Comparison of ENCODE assay signal across 8 mouse cellular contexts in genomic region chr17:73803521-73804184, GRCm38 (mm10). TPM values are rescaled to one million over a fixed set of nuclear protein-coding genes. Genes with fewer than 3 reads are reported as not detected.
DNase-seq lines count a peak whose midpoint lies in the region; ATAC-seq and TF ChIP-seq lines count a peak whose summit lies in the region.

TSS of gene Ehd3 (plus strand) at chr17:73804134.

- H3K9ac ChIP-seq in MEL (ENCODE audit: control insufficient read depth, low read depth, low read length, poor library complexity, severe bottlenecking) = peak within 1 kb of the TSS; percentile 66
- peak within 1 kb of the TSS; percentile 80 for H3K9ac ChIP-seq in forebrain, embryonic 14.5 days (ENCODE audit: low read length)
- H3K9ac ChIP-seq in stomach, embryonic 14.5 days (replicated peaks; ENCODE audit: low read depth, low read length) = peak within 1 kb of the TSS; percentile 36

- H3K36me3 ChIP-seq in kidney, adult 2 months (ENCODE audit: control insufficient read depth, insufficient read depth, low read length) = no peaks in the 10 kb centered on the region
- H3K36me3 ChIP-seq in MEL (ENCODE audit: control insufficient read depth in 1 of 2, insufficient read depth in 2 of 2, low read length in 2 of 2) = peaks cover 0 to 20% of the 10 kb centered on the region in 2 experiments; a peak in 2 of 4 replicates
- H3K36me3 ChIP-seq in forebrain, embryonic 14.5 days (ENCODE audit: control insufficient read depth, insufficient read depth, low read length) = no peaks in the 10 kb centered on the region
- H3K36me3 ChIP-seq in limb, embryonic 10.5 days = no peaks in the 10 kb centered on the region
- no peaks in the 10 kb centered on the region for H3K36me3 ChIP-seq in stomach, embryonic 14.5 days (ENCODE audit: control insufficient read depth, insufficient read depth, low read length)

- no peak for ATAC-seq in forebrain, embryonic 14.5 days
- ATAC-seq in stomach, embryonic 14.5 days (ENCODE audit: insufficient number of reproducible peaks, insufficient read depth, low FRiP score, low read depth) = no peak

- H3K4me1 ChIP-seq in kidney, adult 2 months (ENCODE audit: control insufficient read depth, insufficient read depth, low read length) = peaks cover 3% of the 10 kb centered on the region; the same call in 1 of the 2 replicates
- H3K4me1 ChIP-seq in MEL (ENCODE audit: control insufficient read depth in 1 of 2, insufficient read depth in 2 of 2, low read length in 2 of 2) = peaks cover 7 to 20% of the 10 kb centered on the region in 2 experiments
- peaks cover 5% of the 10 kb centered on the region; the same call in 1 of the 2 replicates for H3K4me1 ChIP-seq in forebrain, embryonic 14.5 days (ENCODE audit: control insufficient read depth, insufficient read depth, low read length)
- H3K4me1 ChIP-seq in limb, embryonic 10.5 days = peaks cover 18% of the 10 kb centered on the region
- H3K4me1 ChIP-seq in stomach, embryonic 14.5 days (ENCODE audit: control insufficient read depth, insufficient read depth, low read length) = no peaks in the 10 kb centered on the region

- H3K9me3 ChIP-seq in MEL (replicated peaks; ENCODE audit: insufficient read depth, low read length) = no peaks in the 10 kb centered on the region
- no peaks in the 10 kb centered on the region for H3K9me3 ChIP-seq in forebrain, embryonic 14.5 days (replicated peaks; ENCODE audit: control insufficient read depth, low read length)
- no peaks in the 10 kb centered on the region for H3K9me3 ChIP-seq in limb, embryonic 10.5 days (replicated peaks)
- H3K9me3 ChIP-seq in stomach, embryonic 14.5 days (ENCODE audit: control insufficient read depth, low read depth, low read length) = no peaks in the 10 kb centered on the region

- H3K27ac ChIP-seq in kidney, adult 2 months (ENCODE audit: insufficient read depth, low read depth, low read length) = peak within 1 kb of the TSS; percentile 47
- H3K27ac ChIP-seq in MEL (ENCODE audit: control insufficient read depth, low read depth, low read length) = peak within 1 kb of the TSS; percentile 40
- H3K27ac ChIP-seq in forebrain, embryonic 14.5 days (ENCODE audit: low read depth, low read length) = peak within 1 kb of the TSS; percentile 67
- H3K27ac ChIP-seq in limb, embryonic 10.5 days = peak within 1 kb of the TSS; percentile 78
- no peak within 1 kb of the TSS for H3K27ac ChIP-seq in stomach, embryonic 14.5 days (ENCODE audit: low read length)

- peak; percentile 4; the same call in 1 of the 2 replicates for TF ChIP-seq RAD21 in MEL (IDR thresholded peaks at IDR 0.05; ENCODE audit: low read depth, low read length)

- TF ChIP-seq EP300 in MEL (IDR thresholded peaks at IDR 0.05; ENCODE audit: low read depth in 1 of 2, low read length in 2 of 2) = no peak

- peaks cover 25% of the 10 kb centered on the region for H3K79me2 ChIP-seq in MEL (ENCODE audit: control insufficient read depth, insufficient read depth, low read length, poor library complexity)

- TF ChIP-seq CTCF in kidney, adult 2 months (conservative IDR thresholded peaks at IDR 0.05; ENCODE audit: insufficient read depth, insufficient read length, low read depth, low read length) = no peak
- peak in 1 of 3 experiments; percentile 16; a peak in 1 of 6 replicates for TF ChIP-seq CTCF in MEL (IDR thresholded peaks at IDR 0.05 in 2 of 3, conservative IDR thresholded peaks at IDR 0.05 in 1 of 3; ENCODE audit: control insufficient read depth in 1 of 3, insufficient read depth in 1 of 3, low read depth in 2 of 3, low read length in 3 of 3, poor library complexity in 1 of 3, severe bottlenecking in 1 of 3)

- 91% methylated on average over 5 of the region's 5 CpGs for WGBS in kidney, adult 2 months
- WGBS in forebrain, embryonic 14.5 days = 91% methylated on average over 5 of the region's 5 CpGs
- 86% methylated on average over 5 of the region's 5 CpGs for WGBS in limb, embryonic 10.5 days
- 83% methylated on average over 5 of the region's 5 CpGs for WGBS in stomach, embryonic 14.5 days

- no peak for TF ChIP-seq POLR2A in kidney, adult 2 months (IDR thresholded peaks at IDR 0.05; ENCODE audit: low read depth, low read length)
- no peak for TF ChIP-seq POLR2A in MEL (IDR thresholded peaks at IDR 0.05; ENCODE audit: control insufficient read depth in 1 of 2, insufficient read depth in 1 of 2, low read depth in 1 of 2, low read length in 2 of 2, poor library complexity in 1 of 2)

- H3K27me3 ChIP-seq in kidney, adult 2 months (replicated peaks; ENCODE audit: control insufficient read depth, insufficient read depth, low read length) = no peaks in the 10 kb centered on the region
- H3K27me3 ChIP-seq in MEL (ENCODE audit: control insufficient read depth in 1 of 2, insufficient read depth in 2 of 2, low read length in 2 of 2) = no peaks in the 10 kb centered on the region
- H3K27me3 ChIP-seq in forebrain, embryonic 14.5 days (replicated peaks; ENCODE audit: control insufficient read depth, insufficient read depth, low read length) = no peaks in the 10 kb centered on the region
- H3K27me3 ChIP-seq in limb, embryonic 10.5 days (ENCODE audit: low read depth, poor library complexity, severe bottlenecking) = no peaks in the 10 kb centered on the region
- H3K27me3 ChIP-seq in stomach, embryonic 14.5 days (ENCODE audit: control insufficient read depth, insufficient read depth, low read length) = no peaks in the 10 kb centered on the region

- H3K4me2 ChIP-seq in forebrain, embryonic 14.5 days (ENCODE audit: low read length) = peak within 1 kb of the TSS; percentile 84
- H3K4me2 ChIP-seq in stomach, embryonic 14.5 days (replicated peaks; ENCODE audit: low read depth, low read length) = peak within 1 kb of the TSS; percentile 79

- no peak for DNase-seq in kidney, adult 2 months
- no peak for DNase-seq in kidney, postnatal 10 days
- peak; percentile 27 for DNase-seq in MEL (ENCODE audit: low read depth, low spot score)
- DNase-seq in forebrain, embryonic 14.5 days (ENCODE audit: low spot score) = no peak
- DNase-seq in limb, embryonic 10.5 days (ENCODE audit: low spot score) = no peak
- no peak for DNase-seq in ovary, postnatal 36 days (ENCODE audit: low spot score)
- DNase-seq in thymus, postnatal 0 days (ENCODE audit: low spot score) = no peak

- H3K4me3 ChIP-seq in kidney, adult 2 months (ENCODE audit: insufficient read depth, low read depth, low read length) = peak within 1 kb of the TSS; percentile 56
- H3K4me3 ChIP-seq in MEL (ENCODE audit: control insufficient read depth in 1 of 2, insufficient read depth in 1 of 2, low read depth in 2 of 2, low read length in 2 of 2) = peak within 1 kb of the TSS; percentile 76 to 97
- H3K4me3 ChIP-seq in forebrain, embryonic 14.5 days (ENCODE audit: low read depth, low read length) = peak within 1 kb of the TSS; percentile 54
- peak within 1 kb of the TSS; percentile 66 for H3K4me3 ChIP-seq in limb, embryonic 10.5 days
- peak within 1 kb of the TSS; percentile 57 for H3K4me3 ChIP-seq in stomach, embryonic 14.5 days (ENCODE audit: low read depth, low read length)

TF ChIP-seq in MEL, 35 proteins besides CTCF, POLR2A, EP300 and RAD21:
- no peak for TF ChIP-seq ZC3H11A (IDR thresholded peaks at IDR 0.05; ENCODE audit: low read depth, low read length)
- TF ChIP-seq ZNF384 (IDR thresholded peaks at IDR 0.05; ENCODE audit: low read depth, low read length) = no peak
- TF ChIP-seq MAFK (IDR thresholded peaks at IDR 0.05; ENCODE audit: borderline replicate concordance, low read depth, low read length) = no peak
- no peak for TF ChIP-seq GATA1 (IDR thresholded peaks at IDR 0.05; ENCODE audit: low read depth, low read length)
- TF ChIP-seq MXI1 (IDR thresholded peaks at IDR 0.05; ENCODE audit: low read depth, low read length) = no peak
- no peak for TF ChIP-seq ELF1 (IDR thresholded peaks at IDR 0.05; ENCODE audit: low read depth, low read length)

RNA-seq across cellular contexts. Expression of gene Ehd3, which starts in this region (rescaled TPM):
- polyA plus RNA-seq in kidney, adult 2 months (2012; rRNA removed) = 39.0 and 42.9 TPM in 2 replicates
- total RNA-seq in MEL (2012; rRNA removed) = 29.1 and 38.7 TPM in 2 replicates
- polyA plus RNA-seq in MEL (2012; ENCODE audit: insufficient read depth in 1 of 2, insufficient read length in 2 of 2, low read depth in 1 of 2, low replicate concordance in 2 of 2, missing spikeins in 1 of 2) = 10 to 100 TPM in 1 of 2 experiments, not detected in 1; 62.9 TPM
- polyA plus RNA-seq in forebrain, embryonic 14.5 days (2014; fragmentation: Nextera tagmentation; extraction: Ambion mirVana) = 8.4 and 10.6 TPM in 2 replicates
- 9.8 and 11.8 TPM in 2 replicates for polyA plus RNA-seq in limb, embryonic 10.5 days (2016; fragmentation: Nextera tagmentation; extraction: Ambion mirVana)
- 4.6 and 5.0 TPM in 2 replicates for polyA plus RNA-seq in stomach, embryonic 14.5 days (2014; fragmentation: Nextera tagmentation; extraction: Ambion mirVana)
- 3.7 and 4.6 TPM in 2 replicates for polyA plus RNA-seq in thymus, postnatal 0 days (2015; fragmentation: Nextera tagmentation; extraction: Ambion mirVana)
